Mouse (Mus musculus) T-helper 17 cell (primary cell): ENCODE results near the gene Dennd2a.

Experiments
- in situ Hi-C, 2 experiments: fragments of 300-600 bp; cut with MboI, MseI; formaldehyde crosslinking; loops; 1 replicate in 1 of 2; 2 replicates in 1 of 2; pipeline ENCODE4 v1.15.1; 2025; ENCODE audit warnings: high pct_unique_total_duplicates in 2 of 2

The Dennd2a gene

DNA sequence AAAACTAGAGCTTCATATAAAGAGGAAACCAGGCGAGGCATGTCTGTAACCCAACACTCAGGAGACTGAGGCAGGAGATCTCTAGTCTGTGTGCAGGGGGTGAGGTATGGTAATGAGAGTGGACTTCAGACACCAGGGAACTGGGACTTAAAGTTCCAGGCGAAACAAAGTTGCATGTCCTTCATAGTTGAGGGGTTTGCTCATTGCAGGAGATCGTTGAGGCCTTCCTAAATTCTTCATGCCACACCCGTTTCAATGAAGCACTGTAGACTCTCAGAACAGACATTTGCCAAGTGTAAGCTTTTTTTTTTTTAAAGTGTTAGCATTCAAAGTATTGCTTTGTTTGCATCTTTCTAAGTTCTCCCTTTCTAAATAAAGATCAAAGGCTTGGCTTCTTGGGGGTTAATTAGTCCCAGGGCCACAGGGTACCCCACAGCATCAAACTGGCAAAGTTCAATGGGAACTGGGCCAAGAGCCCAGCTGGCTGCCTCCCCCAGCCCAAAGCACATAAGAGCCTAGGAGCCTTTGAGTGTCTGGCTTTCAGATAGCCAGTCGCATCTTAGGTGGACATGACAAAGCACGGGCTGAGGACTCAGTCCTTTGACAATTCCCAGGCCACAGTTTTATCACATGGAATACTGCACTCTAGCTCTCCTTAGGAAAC is 1.7 kb upstream of the Dennd2a start:
- in situ Hi-C loops = no loop called here

DNA sequence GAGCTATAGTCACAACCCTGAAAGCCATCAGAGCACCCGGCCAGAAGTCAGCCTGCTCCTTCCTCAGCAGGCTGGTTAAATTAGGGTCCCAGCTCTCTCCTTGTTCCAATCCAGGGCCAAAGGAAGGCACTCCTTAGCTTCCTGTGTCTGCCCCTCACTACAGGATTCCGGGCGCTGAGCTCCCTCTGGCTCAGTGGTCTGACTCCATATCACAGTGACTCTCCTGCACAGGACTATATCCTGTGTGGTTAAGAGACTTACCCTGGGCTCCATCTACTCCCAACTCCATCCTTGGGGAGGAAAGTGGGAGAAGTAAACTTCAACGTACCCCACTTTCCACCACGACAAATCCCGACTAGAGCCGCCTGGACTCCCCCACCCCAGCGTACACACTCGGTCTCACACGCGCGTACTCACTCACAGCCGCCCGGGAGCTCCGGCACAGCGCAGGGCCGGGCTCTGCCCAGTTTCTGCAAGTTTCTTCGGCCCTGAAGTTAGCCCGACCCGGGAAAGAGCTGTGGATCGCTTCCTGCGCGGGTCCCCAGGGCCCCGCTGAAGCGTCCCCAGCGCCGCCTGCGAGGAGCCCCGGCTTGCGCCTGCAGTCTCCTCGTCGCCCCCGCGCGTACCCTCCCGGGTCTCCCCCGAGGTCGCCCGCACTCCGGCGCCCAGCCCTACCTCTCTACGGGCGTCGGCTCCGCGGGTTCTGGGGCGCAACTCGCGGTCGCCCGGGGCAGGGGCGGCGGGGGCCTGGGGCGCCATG is 587 bp downstream of the Dennd2a start:
- in situ Hi-C loops = no loop called here

GRCm38 (mm10) chr6:39555648-39555945 is 2.1 kb downstream of the Dennd2a start:
- in situ Hi-C loops = no loop called here

DNA sequence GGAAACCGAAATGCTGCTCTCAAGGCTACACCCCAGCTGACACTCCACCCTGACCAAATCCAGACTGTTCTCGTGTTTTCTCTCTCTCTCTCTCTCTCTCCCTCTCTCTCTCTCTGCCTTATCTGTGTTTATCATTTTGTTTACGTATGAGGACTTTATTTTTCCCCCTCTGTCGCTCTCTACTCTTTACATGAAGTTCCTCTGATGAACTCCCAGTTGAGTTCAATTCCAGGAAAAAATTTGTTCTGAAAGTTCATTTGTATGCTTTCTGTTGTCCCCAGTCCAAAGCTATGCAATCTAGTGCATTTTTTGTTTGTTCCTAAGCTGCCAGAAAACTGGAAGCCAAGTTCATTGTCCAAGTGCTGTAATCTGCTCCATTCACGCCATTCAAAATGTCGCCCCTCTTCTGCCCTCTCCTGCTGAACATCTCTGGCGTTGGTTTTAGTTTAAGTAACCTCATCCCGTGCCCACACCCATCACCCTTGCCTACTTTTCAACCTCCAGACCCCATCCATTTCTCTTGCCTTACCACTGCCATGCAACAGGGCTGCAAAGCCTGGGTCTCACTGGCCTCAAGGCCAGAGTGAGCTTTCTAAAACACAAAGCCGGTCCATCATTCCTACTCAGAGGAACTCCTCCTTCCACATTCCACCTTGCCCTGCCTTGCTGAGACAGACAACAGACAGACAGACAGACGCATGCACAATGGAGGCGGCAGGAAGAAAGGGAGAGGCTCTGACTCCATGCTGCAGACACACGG is 2.6 kb downstream of the Dennd2a start:
- in situ Hi-C loops = no loop called here

GRCm38 (mm10) chr6:39551981-39552636 is 5.6 kb downstream of the Dennd2a start:
- in situ Hi-C loops = no loop called here

DNA sequence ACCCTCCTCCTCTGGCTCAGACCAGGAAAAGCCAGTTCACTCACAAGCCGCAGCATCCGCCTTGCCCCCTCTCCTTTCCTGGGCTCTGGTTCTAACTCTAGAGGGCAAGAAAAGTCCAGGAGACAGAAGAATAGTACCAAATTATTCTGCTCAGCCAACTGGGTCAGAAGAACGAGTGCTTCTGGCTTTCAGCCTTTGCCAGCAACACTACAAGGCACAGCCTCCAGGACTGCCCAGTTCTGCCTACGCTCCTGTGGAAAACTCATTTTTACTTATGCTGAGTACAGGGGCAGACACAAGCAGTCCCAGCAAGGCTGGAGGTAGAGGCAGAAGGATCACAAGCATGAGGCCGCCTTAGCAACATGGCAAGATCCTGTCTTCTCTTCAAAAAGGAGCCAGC is 9.6 kb downstream of the Dennd2a start:
- in situ Hi-C loops = loop anchor here in 1 of 2 experiments (10.0 kb wide), 1 partner anchor 1337 kb away; the partner anchor contains the start of gene Moxd2

DNA sequence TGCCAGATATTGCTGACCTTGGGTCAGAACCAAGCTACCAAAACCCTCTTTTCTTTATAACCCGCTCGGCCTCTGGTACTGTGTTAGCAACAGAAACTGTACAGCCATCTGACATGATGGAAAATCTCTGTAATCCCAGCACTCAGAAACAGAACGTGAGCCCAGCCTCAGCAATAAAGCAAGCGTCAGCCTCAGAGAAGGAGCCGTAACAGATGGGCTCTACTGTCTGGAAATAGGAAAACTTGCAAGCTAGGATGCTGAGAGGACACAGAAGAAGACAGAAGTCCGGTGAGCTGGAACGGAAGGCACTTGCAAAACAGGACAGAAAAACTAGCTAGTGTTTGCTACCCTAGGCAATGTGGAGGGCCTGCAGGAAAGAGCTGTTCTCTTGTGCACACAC is 12.2 kb downstream of the Dennd2a start:
- in situ Hi-C loops = loop anchor here in 1 of 2 experiments (10.0 kb wide), 1 partner anchor 1339 kb away; the partner anchor contains the start of gene Moxd2

DNA sequence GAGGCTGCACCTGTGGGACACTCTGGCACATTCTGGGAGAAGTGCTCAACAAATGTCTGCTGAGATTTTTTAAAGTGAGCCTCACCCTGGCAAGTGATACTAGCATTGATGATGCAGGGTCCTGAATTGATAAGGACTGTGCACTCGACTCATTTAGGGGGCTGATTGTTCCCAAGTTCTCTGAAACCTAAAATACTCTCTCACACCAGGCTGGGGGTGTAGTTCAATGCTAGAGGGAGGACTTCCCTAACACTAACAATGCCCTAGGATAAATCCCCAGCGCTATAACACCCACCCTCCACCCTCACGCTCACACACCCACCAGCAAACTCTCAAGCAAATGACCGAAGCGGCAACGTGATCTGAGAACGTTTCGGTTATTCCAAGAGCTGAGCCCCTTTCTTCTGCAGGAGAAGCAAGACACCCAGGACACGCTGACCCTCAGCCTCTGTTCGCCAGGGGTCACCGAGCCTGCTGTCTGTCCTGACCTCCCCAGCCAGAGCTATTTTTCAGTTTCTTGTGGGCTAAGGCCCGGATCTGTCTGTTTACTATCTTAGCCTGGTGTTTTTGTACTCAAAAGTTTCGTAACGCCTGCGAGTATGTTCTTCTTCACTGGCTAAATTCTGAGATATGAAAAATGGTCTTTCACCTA is 13.8 kb downstream of the Dennd2a start:
- in situ Hi-C loops = loop anchor here in 1 of 2 experiments (10.0 kb wide), 1 partner anchor 1341 kb away; the partner anchor contains the start of gene Moxd2

DNA sequence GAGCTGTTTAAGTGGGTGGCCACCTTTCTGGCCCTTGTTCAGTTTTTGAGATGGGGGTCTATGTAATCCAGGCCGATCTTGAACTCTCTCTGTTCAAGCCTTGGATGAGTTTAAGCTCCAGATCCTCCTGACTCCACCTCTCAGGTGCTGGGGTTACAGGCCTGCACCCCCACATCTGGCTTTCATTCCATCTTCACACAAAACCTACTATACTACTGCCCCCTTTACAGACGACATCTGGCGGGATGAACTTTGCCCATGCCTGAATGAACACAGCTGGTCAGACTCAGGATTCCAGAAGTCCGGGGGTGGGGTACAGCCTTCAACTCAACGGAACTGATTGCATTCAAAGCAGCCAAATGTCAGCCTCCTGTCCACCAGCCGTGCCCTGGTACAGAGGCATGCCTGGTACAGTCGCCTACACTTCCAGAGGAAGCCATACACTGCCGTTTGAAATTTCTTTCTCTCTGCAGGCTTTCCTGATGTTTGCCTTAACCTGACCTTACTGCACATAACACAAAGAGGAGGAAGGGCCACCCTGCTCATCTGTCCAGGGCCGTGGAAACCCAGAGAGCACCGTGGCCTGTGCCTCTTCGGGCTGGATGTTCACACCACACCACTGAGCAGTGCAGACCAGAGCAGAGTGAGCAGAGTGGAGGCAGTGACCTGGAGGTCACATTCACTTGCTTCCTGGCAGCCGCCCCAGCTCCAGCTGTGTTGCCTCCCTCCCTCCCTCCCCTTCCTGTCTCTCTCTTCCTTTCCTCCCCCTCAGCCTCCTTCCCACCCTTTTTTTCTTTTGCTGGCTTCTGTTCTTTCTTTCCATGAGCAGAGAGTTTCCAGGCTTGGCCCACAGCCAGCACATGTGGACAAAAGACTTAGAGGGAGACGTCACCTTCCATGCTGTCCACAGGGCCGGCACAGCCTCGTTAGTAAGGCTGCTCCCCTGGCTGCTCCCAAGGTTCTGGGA is 14.8 kb downstream of the Dennd2a start:
- in situ Hi-C loops = loop anchor here in 1 of 2 experiments (10.0 kb wide), 1 partner anchor 1342 kb away; the partner anchor contains the start of gene Moxd2

- in situ Hi-C loops = loop anchor here in 1 of 2 experiments (10.0 kb wide), 1 partner anchor 1344 kb away; the partner anchor contains the start of gene Moxd2
These were observed 17.1 kb downstream of the Dennd2a start for GRCm38 (mm10) chr6:39540563-39540962.

GRCm38 (mm10) chr6:39539679-39540155 is 17.9 kb downstream of the Dennd2a start:
- in situ Hi-C loops = loop anchor here in 1 of 2 experiments (10.0 kb wide), 1 partner anchor 1345 kb away; the partner anchor contains the start of gene Moxd2

GRCm38 (mm10) chr6:39538227-39538626 is 19.4 kb downstream of the Dennd2a start:
- in situ Hi-C loops = no loop called here

GRCm38 (mm10) chr6:39537276-39537675 is 20.4 kb downstream of the Dennd2a start:
- in situ Hi-C loops = no loop called here

DNA sequence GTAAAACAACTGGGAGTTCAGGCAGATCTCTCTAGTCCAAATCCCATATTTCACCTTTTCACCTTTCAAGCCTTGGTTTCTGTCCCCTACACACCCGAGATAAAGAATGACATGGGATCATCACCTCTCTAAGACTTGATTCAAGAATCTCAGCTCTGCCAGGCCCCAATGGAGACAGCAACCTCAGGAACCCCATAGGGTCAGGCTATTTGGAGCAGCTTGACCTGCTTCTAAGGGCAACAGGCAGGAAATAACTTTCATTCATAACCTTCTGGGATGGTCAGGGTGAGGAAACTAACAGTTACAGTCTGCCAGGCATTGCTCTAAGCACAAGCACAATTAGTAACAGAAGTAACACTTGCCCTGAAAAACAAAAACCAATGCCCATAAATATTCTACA is 21.0 kb downstream of the Dennd2a start:
- in situ Hi-C loops = no loop called here

GRCm38 (mm10) chr6:39534944-39535343 is 22.7 kb downstream of the Dennd2a start:
- in situ Hi-C loops = no loop called here

- in situ Hi-C loops = no loop called here
These were observed 28.8 kb downstream of the Dennd2a start for GRCm38 (mm10) chr6:39528671-39529535.

- in situ Hi-C loops = no loop called here
These were observed 29.9 kb downstream of the Dennd2a start for GRCm38 (mm10) chr6:39527811-39528210.

DNA sequence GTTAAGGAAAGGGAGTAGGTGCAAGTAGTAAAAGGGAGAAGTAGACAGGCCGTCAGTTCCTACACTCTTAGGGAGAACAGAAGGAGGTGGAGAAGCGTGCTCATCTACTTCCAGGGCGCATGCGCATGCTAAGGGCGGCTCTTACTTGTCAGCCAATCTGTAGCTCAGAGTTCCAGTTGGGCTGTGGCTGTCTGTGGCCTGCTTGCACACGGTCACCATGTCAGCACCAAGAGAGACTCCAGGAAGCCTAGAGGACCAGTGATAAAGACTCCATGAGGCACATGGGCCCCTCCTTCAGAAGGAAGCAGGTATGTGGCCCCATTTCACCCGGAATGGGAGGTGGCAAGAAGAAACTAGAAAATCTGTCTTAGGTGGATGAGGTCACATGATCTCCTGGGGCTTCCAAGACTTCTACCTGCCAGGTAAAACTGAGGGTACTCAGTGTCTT is 30.3 kb downstream of the Dennd2a start:
- in situ Hi-C loops = no loop called here

DNA sequence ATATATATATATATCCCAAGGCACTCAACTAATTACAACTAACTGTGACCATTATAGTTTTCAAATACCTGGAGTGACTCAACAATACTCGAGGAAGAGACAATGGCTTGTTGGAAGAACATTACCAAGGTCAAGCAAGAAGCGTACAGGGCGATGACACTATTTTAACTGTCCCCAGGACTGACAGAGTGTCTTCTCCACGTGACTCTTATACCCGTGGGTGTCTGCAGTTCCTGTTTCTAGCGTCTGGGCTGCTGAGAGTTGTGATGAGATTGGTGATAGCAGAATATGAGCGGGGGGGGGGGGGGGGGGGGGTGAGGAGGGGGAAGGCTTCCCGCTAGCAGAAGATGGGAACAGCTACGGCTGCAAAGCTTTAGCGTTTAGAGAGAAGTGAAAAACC is 30.9 kb downstream of the Dennd2a start:
- in situ Hi-C loops = no loop called here
